Mouse (Mus musculus) liver, embryonic 15.5 days (tissue): ENCODE data around the gene Mcemp1. TPM values are rescaled to one million over a fixed set of nuclear protein-coding genes. Genes with fewer than 3 reads are reported as not detected.

Experiments used
- ATAC-seq: fragments of 200-750 bp; cut with Nextera tagmentation; 2 replicates; pipeline ENCODE4 v1.8.0; 2017; ENCODE audit warnings: moderate number of reproducible peaks, mild to moderate bottlenecking, moderate library complexity; ENCODE audit not compliant: insufficient read depth
- H3K27ac ChIP-seq: fragments of 300-500 bp; sonication (generic); replicated peaks from 2 replicates; pipeline ENCODE4 v1.5.1; 2015; ENCODE audit warnings: mild to moderate bottlenecking, inconsistent platforms
- H3K27me3 ChIP-seq: fragments of 300-500 bp; sonication (generic); 2 replicates; pipeline ENCODE4 v1.6.1; 2015; ENCODE audit warnings: mild to moderate bottlenecking, inconsistent platforms
- H3K36me3 ChIP-seq: fragments of 300-500 bp; sonication (generic); replicated peaks from 2 replicates; pipeline ENCODE4 v1.6.1; 2015; ENCODE audit warnings: moderate library complexity, mild to moderate bottlenecking, inconsistent platforms
- H3K4me1 ChIP-seq: fragments of 300-500 bp; sonication (generic); replicated peaks from 2 replicates; pipeline ENCODE4 v1.6.1; 2015; ENCODE audit warnings: inconsistent platforms
- H3K4me2 ChIP-seq: fragments of 300-500 bp; sonication (generic); 2 replicates; pipeline ENCODE4 v1.6.1; 2015; ENCODE audit warnings: moderate library complexity, mild to moderate bottlenecking, inconsistent platforms
- H3K4me3 ChIP-seq: fragments of 300-500 bp; sonication (generic); replicated peaks from 2 replicates; pipeline ENCODE4 v1.5.1; 2015; ENCODE audit warnings: mild to moderate bottlenecking, inconsistent platforms
- H3K9ac ChIP-seq: fragments of 300-500 bp; sonication (generic); 2 replicates; pipeline ENCODE4 v1.6.1; 2015; ENCODE audit warnings: moderate library complexity, mild to moderate bottlenecking, inconsistent platforms
- H3K9me3 ChIP-seq: fragments of 300-500 bp; sonication (generic); replicated peaks from 2 replicates; pipeline ENCODE4 v1.6.1; 2016; ENCODE audit warnings: inconsistent platforms
- WGBS: fragments of 180-500 bp; shearing (Covaris S2); methylation state at CpG from one replicate; pipeline ENCODE4 v1.1.7; 2015; ENCODE audit warnings: mixed read lengths; ENCODE audit not compliant: insufficient replicate concordance; 5-methylcytosine and 5-hydroxymethylcytosine counted together
- polyA plus RNA-seq: library from polyadenylated mRNA; unstranded; fragments of >200 nt; fragmentation: Nextera tagmentation; extraction: Ambion mirVana; gene quantifications from 2 replicates; pipeline ENCODE4 v1.2.1, GENCODE M21; 2015

The Mcemp1 gene
- polyA plus RNA-seq, 1 experiment from 2014 or later = 8.2 TPM

- ATAC-seq = no peak
- H3K36me3 ChIP-seq = peaks cover 7% of the 10 kb centered on the region; the same call in 1 of the 2 replicates
- H3K27ac ChIP-seq = no peak overlapping the region
- H3K9me3 ChIP-seq = no peaks in the 10 kb centered on the region
- 47% methylated on average over 4 of the region's 4 CpGs for WGBS
- H3K4me3 ChIP-seq = no peak overlapping the region
- peaks cover 7% of the 10 kb centered on the region; the same call in 1 of the 2 replicates for H3K4me1 ChIP-seq
- no peak overlapping the region for H3K4me2 ChIP-seq
- no peak overlapping the region for H3K9ac ChIP-seq
- no peaks in the 10 kb centered on the region for H3K27me3 ChIP-seq
Measured at GRCm38 (mm10) chr8:3647561-3647960, 18.0 kb upstream of the Mcemp1 start.

- 38% methylated on average over 2 of the region's 2 CpGs for WGBS
- no peak overlapping the region for H3K9ac ChIP-seq
- no peak overlapping the region for H3K27ac ChIP-seq
- H3K4me1 ChIP-seq = peaks cover 7% of the 10 kb centered on the region; the same call in 1 of the 2 replicates
- H3K36me3 ChIP-seq = no peaks in the 10 kb centered on the region
- H3K27me3 ChIP-seq = no peaks in the 10 kb centered on the region
- H3K4me3 ChIP-seq = no peak overlapping the region
- peak overlapping the region; percentile 21; the same call in 1 of the 2 replicates for H3K4me2 ChIP-seq
- ATAC-seq = no peak
- no peaks in the 10 kb centered on the region for H3K9me3 ChIP-seq
Measured at GRCm38 (mm10) chr8:3648268-3648667, 17.3 kb upstream of the Mcemp1 start.

GRCm38 (mm10) chr8:3648990-3649389 is 16.6 kb upstream of the Mcemp1 start:
- Histone ChIP-seq H3K9ac (no peak overlapping the region), H3K4me1 (peaks cover 7% of the 10 kb centered on the region; the same call in 1 of the 2 replicates), H3K9me3 (no peaks in the 10 kb centered on the region), H3K36me3 (no peaks in the 10 kb centered on the region), H3K27me3 (no peaks in the 10 kb centered on the region), H3K4me3 (no peak overlapping the region), H3K27ac (0 out of 2 replicates have a peak overlapping the region, but pooled peaks have one; percentile 19), H3K4me2 (0 out of 2 replicates have a peak overlapping the region, but pooled peaks have one; percentile 21)
- ATAC-seq = no peak
- WGBS = 39% methylated on average over 1 of the region's 1 CpGs

DNA sequence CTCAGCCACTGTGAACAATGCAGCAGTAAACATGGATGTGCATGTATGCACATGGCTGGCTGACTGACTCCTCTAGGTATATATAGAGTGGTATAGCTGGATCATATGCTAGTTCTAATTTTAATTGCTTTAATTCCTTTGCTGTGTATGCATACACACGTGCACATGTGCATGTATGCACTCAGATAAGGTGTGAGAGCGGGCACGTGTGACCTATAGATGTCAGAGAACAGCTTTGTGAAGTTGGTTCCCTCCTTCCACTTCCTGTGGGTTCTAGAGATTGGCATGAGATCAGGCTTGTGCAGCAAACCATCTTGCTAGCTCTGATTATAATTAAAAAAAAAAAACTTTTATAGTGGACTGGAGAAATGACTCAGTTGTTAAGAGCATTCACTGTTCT is 12.7 kb upstream of the Mcemp1 start:
- Histone ChIP-seq H3K4me2 (no peak overlapping the region), H3K27me3 (0 out of 2 replicates have a peak, but pooled peaks cover 4% of the 10 kb centered on the region), H3K4me1 (no peaks in the 10 kb centered on the region), H3K36me3 (no peaks in the 10 kb centered on the region), H3K27ac (no peak overlapping the region), H3K4me3 (no peak overlapping the region), H3K9ac (no peak overlapping the region), H3K9me3 (no peaks in the 10 kb centered on the region)
- 32% methylated on average over 3 of the region's 3 CpGs for WGBS
- ATAC-seq = no peak

GRCm38 (mm10) chr8:3654726-3655508 is 10.6 kb upstream of the Mcemp1 start:
- 60% methylated on average over 11 of the region's 11 CpGs for WGBS
- Histone ChIP-seq H3K4me1 (no peaks in the 10 kb centered on the region), H3K36me3 (no peaks in the 10 kb centered on the region), H3K9me3 (no peaks in the 10 kb centered on the region), H3K27ac (no peak overlapping the region), H3K9ac (no peak overlapping the region), H3K4me2 (no peak overlapping the region), H3K27me3 (0 out of 2 replicates have a peak, but pooled peaks cover 4% of the 10 kb centered on the region), H3K4me3 (no peak overlapping the region)
- no peak for ATAC-seq

DNA sequence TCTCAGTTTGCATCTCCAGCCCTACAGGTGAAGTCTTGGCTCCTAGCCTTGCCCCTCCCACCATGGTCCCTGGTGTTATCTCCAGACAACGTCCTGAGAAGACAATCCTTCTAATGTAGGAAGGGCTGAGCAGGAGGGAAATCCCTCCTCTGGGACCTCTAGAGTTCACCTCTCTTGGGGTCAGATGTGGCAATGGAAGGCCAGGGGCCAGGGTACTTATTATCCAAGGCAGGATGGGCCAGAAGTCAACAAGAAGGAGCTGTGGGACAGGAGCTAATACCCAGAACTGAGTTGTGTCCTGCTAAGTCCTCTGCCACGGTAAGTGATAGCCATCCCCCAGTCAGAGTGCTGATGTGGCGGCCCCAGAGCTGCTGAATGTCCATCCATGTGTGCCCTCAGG is 10.0 kb upstream of the Mcemp1 start, which contains the start of gene Retn:
Gene Retn, plus strand, starts transcription at position 245 of the 400 bp plus-strand sequence.
- no peak within 1 kb of the TSS for H3K9ac ChIP-seq
- WGBS = 53% methylated on average over 3 of the region's 3 CpGs
- ATAC-seq = no peak

GRCm38 (mm10) chr8:3656725-3657381 is 8.7 kb upstream of the Mcemp1 start:
- Histone ChIP-seq H3K9ac (no peak overlapping the region), H3K27me3 (0 out of 2 replicates have a peak, but pooled peaks cover 4% of the 10 kb centered on the region), H3K36me3 (no peaks in the 10 kb centered on the region), H3K9me3 (no peaks in the 10 kb centered on the region), H3K4me3 (no peak overlapping the region), H3K4me2 (no peak overlapping the region), H3K4me1 (no peaks in the 10 kb centered on the region), H3K27ac (no peak overlapping the region)
- 20% methylated on average over 7 of the region's 7 CpGs for WGBS
- ATAC-seq = no peak

More for the DNA sequence above, 10.0 kb upstream of the Mcemp1 start, which contains the start of gene Retn:
- Histone ChIP-seq H3K36me3 (no peaks in the 10 kb centered on the region), H3K4me2 (no peak within 1 kb of the TSS), H3K4me3 (no peak within 1 kb of the TSS), H3K4me1 (no peaks in the 10 kb centered on the region), H3K27me3 (0 out of 2 replicates have a peak, but pooled peaks cover 4% of the 10 kb centered on the region), H3K9me3 (no peaks in the 10 kb centered on the region), H3K27ac (no peak within 1 kb of the TSS)

DNA sequence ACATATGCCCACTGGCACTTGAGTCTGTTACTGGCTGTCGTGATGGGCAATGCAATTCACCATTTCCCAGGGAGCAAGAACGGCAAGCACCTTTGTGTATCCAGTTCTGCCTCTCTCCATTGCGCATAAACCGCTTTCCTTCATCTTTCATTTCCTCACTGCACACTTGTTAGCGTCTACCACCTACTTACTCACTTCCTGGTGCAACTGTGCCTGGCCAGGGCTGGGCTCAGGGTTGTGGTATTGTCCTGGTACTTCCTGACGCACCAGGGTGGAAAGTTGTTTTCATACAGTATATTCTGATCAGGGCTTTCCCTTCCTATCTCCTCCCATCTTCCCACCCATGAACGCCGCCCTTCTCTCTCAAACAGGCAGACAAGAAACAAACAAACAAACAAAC is 4.7 kb upstream of the Mcemp1 start:
- Histone ChIP-seq H3K9me3 (no peaks in the 10 kb centered on the region), H3K27ac (no peak overlapping the region)
- 31% methylated on average over 8 of the region's 8 CpGs for WGBS

DNA sequence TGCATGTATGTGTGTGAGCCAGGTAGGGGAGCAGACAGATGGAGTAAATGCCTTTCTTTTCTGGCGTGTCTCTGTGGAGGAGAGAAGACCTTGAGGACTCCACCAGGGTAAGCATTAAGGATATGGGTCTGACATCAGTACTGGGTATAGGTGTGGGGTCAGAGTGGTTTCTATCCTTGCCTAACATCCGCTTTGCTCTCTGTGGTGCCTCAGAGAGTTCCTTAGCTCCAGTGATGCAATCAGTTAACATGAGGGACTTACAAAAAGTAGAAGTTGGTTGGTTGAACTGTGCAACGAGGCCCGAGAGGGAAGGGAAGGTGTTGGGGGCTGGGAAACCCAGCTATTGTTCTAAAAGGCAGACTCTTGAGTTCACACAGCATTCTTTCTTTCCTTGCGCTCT is 1.1 kb upstream of the Mcemp1 start:
- Histone ChIP-seq H3K36me3 (no peaks in the 10 kb centered on the region), H3K27ac (peak overlapping the region; percentile 55), H3K9me3 (no peaks in the 10 kb centered on the region), H3K27me3 (no peaks in the 10 kb centered on the region), H3K4me1 (no peaks in the 10 kb centered on the region), H3K9ac (no peak overlapping the region), H3K4me2 (no peak overlapping the region), H3K4me3 (no peak overlapping the region)
- WGBS = 22% methylated on average over 5 of the region's 5 CpGs
- ATAC-seq = peak; percentile 35; the same call in 1 of the 2 replicates

More for the DNA sequence above, 4.7 kb upstream of the Mcemp1 start:
- Histone ChIP-seq H3K27me3 (0 out of 2 replicates have a peak, but pooled peaks cover 4% of the 10 kb centered on the region), H3K4me3 (no peak overlapping the region), H3K36me3 (no peaks in the 10 kb centered on the region), H3K9ac (no peak overlapping the region), H3K4me2 (no peak overlapping the region), H3K4me1 (no peaks in the 10 kb centered on the region)
- no peak; the same call in 1 of the 2 replicates for ATAC-seq

GRCm38 (mm10) chr8:3670388-3670787 is 4.8 kb downstream of the Mcemp1 start:
- H3K36me3 ChIP-seq = no peaks in the 10 kb centered on the region
- peaks cover 10% of the 10 kb centered on the region for H3K4me1 ChIP-seq
- no peaks in the 10 kb centered on the region for H3K9me3 ChIP-seq
- no peak overlapping the region; the same call in 1 of the 2 replicates for H3K4me2 ChIP-seq
- no peaks in the 10 kb centered on the region for H3K27me3 ChIP-seq
- no peak overlapping the region for H3K4me3 ChIP-seq
- H3K27ac ChIP-seq = no peak overlapping the region
- no peak for ATAC-seq
- 35% methylated on average over 2 of the region's 2 CpGs for WGBS
- H3K9ac ChIP-seq = no peak overlapping the region

DNA sequence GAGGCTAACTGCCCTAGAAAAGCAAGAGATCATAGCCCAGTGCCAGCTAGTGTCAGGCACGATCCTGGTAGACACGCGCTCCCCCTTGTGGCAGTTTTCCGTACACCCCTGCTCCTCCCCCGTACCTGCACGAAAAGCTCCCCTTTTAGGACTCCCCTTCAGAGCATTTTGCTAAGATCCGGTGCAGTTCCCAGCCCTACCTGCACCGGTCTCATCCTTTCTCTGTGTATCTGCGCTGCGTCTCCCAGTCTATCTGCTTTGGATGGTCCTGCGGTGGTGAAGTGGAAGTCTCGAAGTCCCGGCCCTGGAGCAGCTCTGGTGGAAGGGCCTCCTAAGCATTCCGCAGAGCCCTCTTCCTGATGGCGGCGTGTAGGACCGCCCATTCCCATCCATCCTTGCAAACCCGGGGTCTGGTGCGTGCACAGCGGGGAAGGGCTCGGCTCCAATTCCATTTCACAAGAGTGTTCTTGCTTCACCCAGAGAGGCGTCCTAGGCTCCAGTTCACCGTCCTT is 6.5 kb downstream of the Mcemp1 start, which contains the start of gene Fcor:
Gene Fcor, minus strand, starts transcription at position 383 of the 512 bp plus-strand sequence.
- H3K9me3 ChIP-seq = no peaks in the 10 kb centered on the region
- peak within 1 kb of the TSS; percentile 57 for H3K4me3 ChIP-seq
- no peak within 1 kb of the TSS for H3K27ac ChIP-seq
- under 1% methylated on average over 23 of the region's 23 CpGs for WGBS
- H3K4me2 ChIP-seq = peak within 1 kb of the TSS; percentile 73
- peaks cover 17% of the 10 kb centered on the region for H3K4me1 ChIP-seq
- peak within 1 kb of the TSS; percentile 63; the same call in 1 of the 2 replicates for H3K9ac ChIP-seq
- H3K36me3 ChIP-seq = no peaks in the 10 kb centered on the region
- H3K27me3 ChIP-seq = no peaks in the 10 kb centered on the region
- peak; percentile 53 for ATAC-seq
